Mouse (Mus musculus) liver, postnatal 0 days (tissue): ENCODE measurements around the gene Jak3. TPM values are rescaled to one million over a fixed set of nuclear protein-coding genes. Genes with fewer than 3 reads are reported as not detected.
"Not testable (repeated sequence)": the region's sequence is repeated elsewhere in the genome, so short reads cannot be mapped to it uniquely, and the experiment has no call there.

Experiments
- ATAC-seq: fragments of 200-750 bp; cut with Nextera tagmentation; 2 replicates; pipeline ENCODE4 v1.8.0; 2017; ENCODE audit warnings: mild to moderate bottlenecking, moderate library complexity
- DNase-seq: peaks from one replicate; pipeline ENCODE4 v3.0.0-alpha.2; 2016
- H3K27ac ChIP-seq: fragments of 300-500 bp; sonication (generic); 2 replicates; pipeline ENCODE4 v1.5.1; 2014; ENCODE audit warnings: antibody characterized with exemption, moderate library complexity, mild to moderate bottlenecking, low read depth
- H3K27me3 ChIP-seq: fragments of 300-500 bp; sonication (generic); 2 replicates; pipeline ENCODE4 v1.6.1; 2014; ENCODE audit warnings: low read length, control low read depth, mixed read lengths; ENCODE audit not compliant: insufficient read depth
- H3K36me3 ChIP-seq: fragments of 300-500 bp; sonication (generic); replicated peaks from 2 replicates; pipeline ENCODE4 v1.6.1; 2014; ENCODE audit warnings: mild to moderate bottlenecking, control low read depth, low read length, moderate library complexity, mixed read lengths; ENCODE audit not compliant: insufficient read depth
- H3K4me1 ChIP-seq: fragments of 300-500 bp; sonication (generic); 2 replicates; pipeline ENCODE4 v1.6.1; 2014; ENCODE audit warnings: antibody characterized with exemption, mild to moderate bottlenecking, control low read depth; ENCODE audit not compliant: insufficient read depth
- H3K4me2 ChIP-seq: fragments of 300-500 bp; sonication (generic); 2 replicates; pipeline ENCODE4 v1.6.1; 2014; ENCODE audit warnings: low read depth, mild to moderate bottlenecking, low read length, moderate library complexity, mixed read lengths
- H3K4me3 ChIP-seq: fragments of 300-500 bp; sonication (generic); 2 replicates; pipeline ENCODE4 v1.5.1; 2014; ENCODE audit warnings: low read depth, low read length
- H3K9ac ChIP-seq: fragments of 300-500 bp; sonication (generic); replicated peaks from 2 replicates; pipeline ENCODE4 v1.6.1; 2014; ENCODE audit warnings: mild to moderate bottlenecking, moderate library complexity
- H3K9me3 ChIP-seq: fragments of 300-500 bp; sonication (generic); 2 replicates; pipeline ENCODE4 v1.6.1; 2016; ENCODE audit warnings: mild to moderate bottlenecking, control low read depth, low read length, mixed read lengths
- CTCF ChIP-seq: sonication (generic); IDR thresholded peaks from 2 replicates; pipeline ENCODE4 v1.5.1; 2016; ENCODE audit warnings: antibody characterized with exemption, low read depth
- EP300 ChIP-seq: IDR thresholded peaks from 2 replicates; pipeline ENCODE4 v1.6.1; 2016; ENCODE audit warnings: antibody characterized with exemption, low read depth, mild to moderate bottlenecking
- WGBS: fragments of 180-500 bp; shearing (Covaris S2); extraction: QIAGEN DNeasy Blood & Tissue Kit; methylation state at CpG from one replicate; pipeline ENCODE4 v1.1.7; 2014; ENCODE audit not compliant: insufficient replicate concordance; 5-methylcytosine and 5-hydroxymethylcytosine counted together
- microRNA-seq: library from miRNA; unstranded; fragments of <30 nt; microRNA quantifications from one replicate; pipeline ENCODE4, GENCODE M21; 2016
- polyA plus RNA-seq: library from polyadenylated mRNA; unstranded; fragments of >200 nt; fragmentation: Nextera tagmentation; extraction: Ambion mirVana; gene quantifications from 2 replicates; pipeline ENCODE4 v1.2.1, GENCODE M21; 2015

Jak3 gene
- polyA plus RNA-seq, 1 experiment from 2014 or later, result 4.6 TPM

DNA sequence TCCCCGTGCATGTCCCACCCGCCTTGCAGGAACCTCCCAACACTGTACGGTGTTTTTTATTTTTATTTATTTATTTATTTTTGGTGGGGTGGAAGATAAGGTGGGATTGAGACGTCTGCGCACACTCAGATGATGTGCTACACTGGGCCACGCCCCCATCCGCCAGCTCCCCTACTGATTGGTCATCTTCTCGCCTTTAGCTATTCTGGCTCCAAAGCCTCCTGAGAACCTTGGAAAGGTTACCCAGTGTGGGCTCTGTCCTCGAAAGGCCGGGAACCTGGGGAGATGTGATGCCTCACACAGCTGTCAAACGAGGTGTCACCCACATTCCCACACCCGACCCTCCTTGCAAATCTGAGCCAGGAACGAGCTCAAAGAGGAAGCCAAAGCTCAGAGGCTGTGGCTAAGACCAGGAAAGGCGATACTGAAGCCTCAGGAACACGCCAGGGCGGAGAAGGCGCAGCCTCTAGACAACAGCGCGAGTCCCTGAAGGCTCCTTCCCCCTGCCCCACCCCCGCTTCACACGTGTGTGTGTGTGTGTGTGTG, 52.2 kb downstream of the Jak3 start:
- H3K4me1 ChIP-seq, result peaks cover 30% of the 10 kb centered on the region
- no peaks in the 10 kb centered on the region for H3K9me3 ChIP-seq
- TF ChIP-seq CTCF (no peak), EP300 (no peak)
- no peaks in the 10 kb centered on the region for H3K36me3 ChIP-seq
- H3K4me3 ChIP-seq, result peak overlapping the region; percentile 5
- DNase-seq (no peak), ATAC-seq (peak; percentile 17; the same call in 1 of the 2 replicates)
- H3K27me3 ChIP-seq, result no peaks in the 10 kb centered on the region
- H3K9ac ChIP-seq, result no peak overlapping the region
- H3K4me2 ChIP-seq, result peak overlapping the region; percentile 68
- WGBS, result 11% methylated on average over 19 of the region's 21 CpGs
- H3K27ac ChIP-seq, result no peak overlapping the region

DNA sequence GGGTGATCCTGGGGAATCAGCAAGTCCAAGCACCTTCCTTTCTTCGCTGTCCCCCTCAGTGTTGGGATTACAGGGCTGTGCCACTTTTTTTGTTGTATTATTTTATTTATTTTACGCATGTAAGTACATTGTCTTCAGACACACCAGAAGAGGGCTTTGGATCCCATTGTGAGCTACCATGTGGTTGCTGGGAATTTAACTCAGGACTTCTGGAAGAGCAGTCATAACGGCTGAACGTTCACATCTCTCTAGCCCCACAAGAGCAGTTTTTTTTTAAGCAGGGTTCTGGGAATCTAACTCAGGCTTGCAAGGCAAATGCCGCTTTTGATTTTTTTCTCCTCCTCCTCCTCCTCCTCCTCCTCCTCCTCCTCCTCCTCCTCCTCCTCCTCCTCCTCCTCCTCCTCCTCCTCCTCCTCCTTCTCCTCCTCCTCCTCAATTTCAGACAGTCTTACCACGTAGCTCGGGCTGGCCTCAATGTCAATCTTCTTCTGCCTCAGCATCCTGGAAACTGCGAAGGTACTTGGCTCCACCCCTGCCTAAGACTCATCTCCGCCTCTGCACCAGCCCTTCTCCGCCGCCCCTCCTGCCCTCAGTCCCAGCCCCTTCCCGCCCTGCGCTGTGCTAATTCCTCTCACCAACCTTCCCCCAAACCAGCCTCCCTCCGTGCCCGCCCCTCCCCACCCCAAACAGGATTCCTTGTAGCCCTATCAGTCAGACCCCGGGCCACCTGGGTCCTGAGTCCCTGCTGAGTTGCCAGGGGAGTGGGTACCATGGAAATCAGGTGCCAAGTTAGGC, 52.9 kb downstream of the Jak3 start:
- TF ChIP-seq CTCF (no peak), EP300 (no peak)
- no peak overlapping the region for H3K9ac ChIP-seq
- no peaks in the 10 kb centered on the region for H3K27me3 ChIP-seq
- H3K36me3 ChIP-seq, result no peaks in the 10 kb centered on the region
- ATAC-seq (no peak), DNase-seq (no peak)
- H3K4me1 ChIP-seq, result peaks cover 27% of the 10 kb centered on the region
- no peak overlapping the region for H3K27ac ChIP-seq
- H3K9me3 ChIP-seq, result no peaks in the 10 kb centered on the region
- peak overlapping the region; percentile 68 for H3K4me2 ChIP-seq
- peak overlapping the region; percentile 5 for H3K4me3 ChIP-seq
- 4% methylated on average over 16 of the region's 16 CpGs for WGBS

GRCm38 (mm10) chr8:71731652-71732230, 55.6 kb downstream of the Jak3 start:
- DNase-seq (peak; percentile 65), ATAC-seq (no peak)
- Histone ChIP-seq H3K27me3 (no peaks in the 10 kb centered on the region), H3K9ac (no peak overlapping the region), H3K4me3 (no peak overlapping the region), H3K36me3 (no peaks in the 10 kb centered on the region), H3K27ac (no peak overlapping the region), H3K4me1 (peaks cover 9% of the 10 kb centered on the region), H3K4me2 (no peak overlapping the region), H3K9me3 (no peaks in the 10 kb centered on the region)
- 32% methylated on average over 3 of the region's 3 CpGs for WGBS
- no peak for TF ChIP-seq EP300
- peak; percentile 82 for TF ChIP-seq CTCF

GRCm38 (mm10) chr8:71738316-71738715, 62.2 kb downstream of the Jak3 start:
- DNase-seq, H3K4me1 ChIP-seq, H3K9me3 ChIP-seq, H3K27me3 ChIP-seq, H3K9ac ChIP-seq, H3K36me3 ChIP-seq, H3K4me2 ChIP-seq, H3K27ac ChIP-seq, H3K4me3 ChIP-seq, ATAC-seq: not testable (repeated sequence)
- peak; percentile 17; the same call in 1 of the 2 replicates for TF ChIP-seq CTCF

Small RNAs within 50 kb of the gene (microRNA-seq; reads per million reads assigned to microRNA genes)
- not detected for gene Mir6769b

Other genes with a start within 250 kb of the Jak3 start
- 4.5 and 5.0 TPM in 2 replicates for gene Abhd8, start 212.6 kb upstream of the Jak3 start, polyA plus RNA-seq
- 119 and 120 TPM in 2 replicates for gene Mrpl34, start 211.3 kb upstream of the Jak3 start, polyA plus RNA-seq
- gene Dda1, start 207.1 kb upstream of the Jak3 start, polyA plus RNA-seq, result 30.3 and 31.0 TPM in 2 replicates
- gene Ano8, start 190.3 kb upstream of the Jak3 start, polyA plus RNA-seq, result 0.14 and 0.27 TPM in 2 replicates
- 4.5 and 4.9 TPM in 2 replicates for gene Gtpbp3, start 188.2 kb upstream of the Jak3 start, polyA plus RNA-seq
- gene Plvap, start 164.5 kb upstream of the Jak3 start, polyA plus RNA-seq, result 29.1 and 31.1 TPM in 2 replicates
- 0.20 TPM in 1 of 2 replicates, not detected in the other for gene Ccdc194, start 150.6 kb upstream of the Jak3 start, polyA plus RNA-seq
- gene Bst2, start 138.8 kb upstream of the Jak3 start, polyA plus RNA-seq, result 57.0 and 62.1 TPM in 2 replicates
- gene Mvb12a, start 133.4 kb upstream of the Jak3 start, polyA plus RNA-seq, result 61.7 and 62.5 TPM in 2 replicates
- 0.62 and 0.66 TPM in 2 replicates for gene Tmem221, start 117.4 kb upstream of the Jak3 start, polyA plus RNA-seq
- 0.08 TPM in 1 of 2 replicates, not detected in the other for gene Nxnl1, start 109.7 kb upstream of the Jak3 start, polyA plus RNA-seq
- gene Slc27a1, start 107.4 kb upstream of the Jak3 start, polyA plus RNA-seq, result 6.0 and 6.8 TPM in 2 replicates
- 153 and 158 TPM in 2 replicates for gene Pgls, start 84.1 kb upstream of the Jak3 start, polyA plus RNA-seq
- 9.2 and 11.2 TPM in 2 replicates for gene Fam129c, start 78.6 kb upstream of the Jak3 start, polyA plus RNA-seq
- 25.0 and 25.7 TPM in 2 replicates for gene Colgalt1, start 65.3 kb upstream of the Jak3 start, polyA plus RNA-seq
- gene Unc13a, start 4.5 kb upstream of the Jak3 start, polyA plus RNA-seq, result 0.25 and 0.36 TPM in 2 replicates
- gene Insl3, start 12.9 kb downstream of the Jak3 start, polyA plus RNA-seq, result 1.3 and 2.8 TPM in 2 replicates
- gene B3gnt3, start 25.5 kb downstream of the Jak3 start, polyA plus RNA-seq, result 3.0 TPM in 2 replicates
- gene Fcho1, start 49.4 kb downstream of the Jak3 start, polyA plus RNA-seq, result 15.3 and 16.7 TPM in 2 replicates
- gene Zfp709, start 205.7 kb downstream of the Jak3 start, polyA plus RNA-seq, result 1.8 and 1.9 TPM in 2 replicates
- 0.54 and 0.61 TPM in 2 replicates for gene Zfp882, start 232.3 kb downstream of the Jak3 start, polyA plus RNA-seq
- gene Zfp617, start 232.3 kb downstream of the Jak3 start, polyA plus RNA-seq, result 4.1 and 5.2 TPM in 2 replicates